ENCODE assay signal across 19 mouse cellular contexts in genomic region chr8:93229446-93229845, GRCm38 (mm10). TPM values are rescaled to one million over a fixed set of nuclear protein-coding genes. Genes with fewer than 3 reads are reported as not detected.
DNase-seq lines count a peak whose midpoint lies in the region; ATAC-seq and TF ChIP-seq lines count a peak whose summit lies in the region.
"Had no signal": no experiment of that assay in that cellular context is flagged by ENCODE, and none has a peak within 500 bp of the region (broad histone marks: within the 10 kb centered on the region; RNA-seq: fewer than 3 reads in every experiment).

TSS of gene Ces1e (minus strand) at chr8:93229619.

- H3K36me3 ChIP-seq in kidney, adult 2 months (ENCODE audit: control insufficient read depth, insufficient read depth, low read length), result no peaks in the 10 kb centered on the region
- no peaks in the 10 kb centered on the region for H3K36me3 ChIP-seq in kidney, embryonic 15.5 days
- no peaks in the 10 kb centered on the region for H3K36me3 ChIP-seq in lung, embryonic 16.5 days (ENCODE audit: control insufficient read depth, insufficient read depth, low read length)
- no peaks in the 10 kb centered on the region for H3K36me3 ChIP-seq in stomach, postnatal 0 days (ENCODE audit: control insufficient read depth, insufficient read depth, low read length)
- H3K36me3 ChIP-seq: heart, embryonic 15.5 days; hindbrain, embryonic 13.5 days; limb, embryonic 12.5 days; neural tube, embryonic 13.5 days had no signal

- TF ChIP-seq CTCF in kidney, adult 2 months (conservative IDR thresholded peaks at IDR 0.05; ENCODE audit: insufficient read depth, insufficient read length, low read depth, low read length), result no peak
- no peak for TF ChIP-seq CTCF in lung, adult 2 months (IDR thresholded peaks at IDR 0.05; ENCODE audit: insufficient read depth, low read length)
- TF ChIP-seq CTCF in stomach, postnatal 0 days (IDR thresholded peaks at IDR 0.05; ENCODE audit: low read depth), result no peak

- H3K4me3 ChIP-seq in kidney, adult 2 months (ENCODE audit: insufficient read depth, low read depth, low read length), result 0 out of 2 replicates have a peak within 1 kb of the TSS, but pooled peaks have one; percentile 3
- H3K4me3 ChIP-seq in kidney, embryonic 15.5 days (replicated peaks), result no peak within 1 kb of the TSS
- H3K4me3 ChIP-seq in lung, adult 2 months (replicated peaks; ENCODE audit: extremely low read depth, low read depth, low read length), result peak within 1 kb of the TSS; percentile 30
- H3K4me3 ChIP-seq in lung, embryonic 16.5 days (ENCODE audit: low read length), result no peak within 1 kb of the TSS
- no peak within 1 kb of the TSS; the same call in 1 of the 2 replicates for H3K4me3 ChIP-seq in stomach, postnatal 0 days (ENCODE audit: low read depth, low read length)
- H3K4me3 ChIP-seq: gastrocnemius, adult 2 months; heart, embryonic 15.5 days; hindbrain, embryonic 13.5 days; limb, embryonic 12.5 days; neural tube, embryonic 13.5 days had no signal

- TF ChIP-seq EP300 in stomach, postnatal 0 days (optimal IDR thresholded peaks at IDR 0.05), result no peak

- H3K9me3 ChIP-seq in kidney, embryonic 15.5 days (replicated peaks), result no peaks in the 10 kb centered on the region
- H3K9me3 ChIP-seq in lung, embryonic 16.5 days (ENCODE audit: control insufficient read depth, low read length), result no peaks in the 10 kb centered on the region
- no peaks in the 10 kb centered on the region for H3K9me3 ChIP-seq in stomach, postnatal 0 days (ENCODE audit: control insufficient read depth, low read length)
- H3K9me3 ChIP-seq: heart, embryonic 15.5 days; hindbrain, embryonic 13.5 days; limb, embryonic 12.5 days; neural tube, embryonic 13.5 days had no signal

- H3K27me3 ChIP-seq in kidney, adult 2 months (replicated peaks; ENCODE audit: control insufficient read depth, insufficient read depth, low read length), result no peaks in the 10 kb centered on the region
- H3K27me3 ChIP-seq in kidney, embryonic 15.5 days, result no peaks in the 10 kb centered on the region
- H3K27me3 ChIP-seq in lung, embryonic 16.5 days (ENCODE audit: control insufficient read depth, insufficient read depth, low read depth, low read length), result no peaks in the 10 kb centered on the region
- no peaks in the 10 kb centered on the region for H3K27me3 ChIP-seq in stomach, postnatal 0 days (ENCODE audit: control insufficient read depth, insufficient read depth, low read length)
- H3K27me3 ChIP-seq: heart, embryonic 15.5 days; hindbrain, embryonic 13.5 days; limb, embryonic 12.5 days; neural tube, embryonic 13.5 days had no signal

- H3K27ac ChIP-seq in kidney, adult 2 months (ENCODE audit: insufficient read depth, low read depth, low read length), result peak within 1 kb of the TSS; percentile 98
- H3K27ac ChIP-seq in kidney, embryonic 15.5 days, result no peak within 1 kb of the TSS
- no peak within 1 kb of the TSS for H3K27ac ChIP-seq in lung, embryonic 16.5 days (ENCODE audit: low read length)
- peak within 1 kb of the TSS; percentile 75; the same call in 1 of the 2 replicates for H3K27ac ChIP-seq in stomach, postnatal 0 days (replicated peaks)
- H3K27ac ChIP-seq: gastrocnemius, adult 2 months; heart, embryonic 15.5 days; hindbrain, embryonic 13.5 days; limb, embryonic 12.5 days; neural tube, embryonic 13.5 days had no signal

- no peak within 1 kb of the TSS for H3K4me2 ChIP-seq in kidney, embryonic 15.5 days
- peak within 1 kb of the TSS; percentile 9; the same call in 1 of the 2 replicates for H3K4me2 ChIP-seq in lung, embryonic 16.5 days (ENCODE audit: low read depth, low read length)
- peak within 1 kb of the TSS; percentile 34 for H3K4me2 ChIP-seq in stomach, postnatal 0 days (replicated peaks; ENCODE audit: low read depth)
- H3K4me2 ChIP-seq: heart, embryonic 15.5 days; hindbrain, embryonic 13.5 days; limb, embryonic 12.5 days; neural tube, embryonic 13.5 days had no signal

- DNase-seq in kidney, adult 2 months, result peak; percentile 71
- DNase-seq in lung, adult 2 months, result peak; percentile 5
- no peak for DNase-seq in lung, postnatal 14 days
- DNase-seq in stomach, postnatal 0 days (ENCODE audit: low spot score), result peak; percentile 44
- DNase-seq in spleen, postnatal 10 days (ENCODE audit: low spot score in 2 of 2), result no peak
- no peak for DNase-seq in cerebellum, adult 18-20 months
- DNase-seq: forebrain, postnatal 0 days; gastrocnemius, adult 2 months; heart, adult 18-20 months; thymus, postnatal 25 days had no signal

- peaks cover 19% of the 10 kb centered on the region; the same call in 1 of the 2 replicates for H3K4me1 ChIP-seq in kidney, adult 2 months (ENCODE audit: control insufficient read depth, insufficient read depth, low read length)
- H3K4me1 ChIP-seq in kidney, embryonic 15.5 days, result no peaks in the 10 kb centered on the region
- no peaks in the 10 kb centered on the region for H3K4me1 ChIP-seq in lung, adult 2 months (ENCODE audit: control insufficient read depth, insufficient read depth, low read length)
- H3K4me1 ChIP-seq in lung, embryonic 16.5 days (replicated peaks; ENCODE audit: control insufficient read depth, insufficient read depth, low read length), result no peaks in the 10 kb centered on the region
- H3K4me1 ChIP-seq in stomach, postnatal 0 days (replicated peaks; ENCODE audit: control insufficient read depth, insufficient read depth), result no peaks in the 10 kb centered on the region
- H3K4me1 ChIP-seq: heart, embryonic 15.5 days; hindbrain, embryonic 13.5 days; limb, embryonic 12.5 days; neural tube, embryonic 13.5 days had no signal

- no peak for ATAC-seq in kidney, embryonic 15.5 days (replicated peaks; ENCODE audit: low FRiP score)
- no peak for ATAC-seq in lung, embryonic 16.5 days (ENCODE audit: low read depth)
- ATAC-seq in stomach, postnatal 0 days (ENCODE audit: low FRiP score, low TSS enrichment), result peak; percentile 94
- ATAC-seq: activated CD4-positive, CD25-positive, alpha-beta regulatory T cell, adult 4 months; forebrain, postnatal 0 days; midbrain, embryonic 16.5 days had no signal

- no peak for TF ChIP-seq POLR2A in kidney, adult 2 months (IDR thresholded peaks at IDR 0.05; ENCODE audit: low read depth, low read length)
- TF ChIP-seq POLR2A in lung, adult 2 months (IDR thresholded peaks at IDR 0.05; ENCODE audit: borderline replicate concordance, extremely low read depth, low read depth, low read length), result no peak

- H3K9ac ChIP-seq in kidney, embryonic 15.5 days, result no peak within 1 kb of the TSS
- H3K9ac ChIP-seq in lung, embryonic 16.5 days (ENCODE audit: low read length), result no peak within 1 kb of the TSS
- no peak within 1 kb of the TSS for H3K9ac ChIP-seq in stomach, postnatal 0 days (ENCODE audit: low read length)
- H3K9ac ChIP-seq: forebrain, postnatal 0 days; heart, embryonic 15.5 days; hindbrain, embryonic 13.5 days; limb, embryonic 12.5 days; neural tube, embryonic 13.5 days had no signal

RNA-seq across cellular contexts. Expression of gene Ces1e, which starts in this region (rescaled TPM):
- polyA plus RNA-seq in kidney, adult 2 months (2012; rRNA removed), result 68.2 and 73.0 TPM in 2 replicates
- polyA plus RNA-seq in kidney, embryonic 15.5 days (2015; fragmentation: Nextera tagmentation; extraction: Ambion mirVana), result 0.14 and 0.17 TPM in 2 replicates
- polyA plus RNA-seq in lung, adult 2 months (2012; rRNA removed), result 4.3 and 8.1 TPM in 2 replicates
- polyA plus RNA-seq in lung, embryonic 16.5 days (2015; fragmentation: Nextera tagmentation; extraction: Ambion mirVana), result 0.26 and 0.45 TPM in 2 replicates
- 1.1 and 1.5 TPM in 2 replicates for polyA plus RNA-seq in stomach, postnatal 0 days (2015; fragmentation: Nextera tagmentation; extraction: Ambion mirVana)
- polyA plus RNA-seq: activated CD4-positive, CD25-positive, alpha-beta regulatory T cell, adult 4 months; embryonic facial prominence, embryonic 11.5 days; forebrain, postnatal 0 days; hindbrain, embryonic 13.5 days; limb, embryonic 12.5 days; midbrain, embryonic 16.5 days; neural tube, embryonic 13.5 days had no signal

Comparison
In these comparisons a context has a peak if more than half of its experiments do, and no peak if none do; other contexts are left out.
1. DNase-seq: peak in kidney, adult 2 months (single experiment), lung, adult 2 months (single experiment) and stomach, postnatal 0 days (single experiment); none in lung, postnatal 14 days (single experiment), spleen, postnatal 10 days (0 of 2) and cerebellum, adult 18-20 months (0 of 2).
2. H3K27ac ChIP-seq: peak in kidney, adult 2 months (single experiment) and stomach, postnatal 0 days (single experiment); none in kidney, embryonic 15.5 days (single experiment) and lung, embryonic 16.5 days (single experiment).
3. H3K4me3 ChIP-seq: peak in kidney, adult 2 months (single experiment) and lung, adult 2 months (single experiment); none in kidney, embryonic 15.5 days (single experiment), lung, embryonic 16.5 days (single experiment) and stomach, postnatal 0 days (single experiment).